Mouse (Mus musculus) limb, embryonic 10.5 days (tissue): ENCODE measurements around the gene Zbp1. TPM values are rescaled to one million over a fixed set of nuclear protein-coding genes. Genes with fewer than 3 reads are reported as not detected.
A peak's percentile ranks its signal among the peaks of the same experiment; 100 is the strongest.

Experiments
- DNase-seq: peaks from one replicate; pipeline ENCODE4 v3.0.0-alpha.2; 2017; ENCODE audit warnings: low spot score
- H3K27ac ChIP-seq: fragments of 300-500 bp; sonication (generic); 2 replicates; pipeline ENCODE4 v1.5.1; 2016; ENCODE audit warnings: mild to moderate bottlenecking
- H3K27me3 ChIP-seq: fragments of 300-500 bp; sonication (generic); 2 replicates; pipeline ENCODE4 v1.6.1; 2016; ENCODE audit warnings: low read depth, mild to moderate bottlenecking; ENCODE audit not compliant: poor library complexity, severe bottlenecking
- H3K36me3 ChIP-seq: fragments of 300-500 bp; sonication (generic); 2 replicates; pipeline ENCODE4 v1.6.1; 2016; ENCODE audit warnings: mild to moderate bottlenecking, moderate library complexity
- H3K4me1 ChIP-seq: fragments of 300-500 bp; sonication (generic); 2 replicates; pipeline ENCODE4 v1.6.1; 2016
- H3K4me3 ChIP-seq: fragments of 300-500 bp; sonication (generic); 2 replicates; pipeline ENCODE4 v1.5.1; 2016; ENCODE audit warnings: mild to moderate bottlenecking, moderate library complexity
- H3K9me3 ChIP-seq: fragments of 300-500 bp; sonication (generic); replicated peaks from 2 replicates; pipeline ENCODE4 v1.6.1; 2016; ENCODE audit warnings: mild to moderate bottlenecking
- WGBS: fragments of 180-500 bp; shearing (Covaris S2); methylation state at CpG from one replicate; pipeline ENCODE4 v1.1.7; 2016; 5-methylcytosine and 5-hydroxymethylcytosine counted together
- polyA plus RNA-seq: library from polyadenylated mRNA; unstranded; fragments of >200 nt; fragmentation: Nextera tagmentation; extraction: Ambion mirVana; gene quantifications from 2 replicates; pipeline ENCODE4 v1.2.1, GENCODE M21; 2016

The Zbp1 gene
- polyA plus RNA-seq: not detected in 2 replicates

GRCm38 (mm10) chr2:173218416-173219141 is at the start of gene Zbp1:
TSS of gene Zbp1 (minus strand) at chr2:173218923.
- Histone ChIP-seq H3K36me3 (no peaks in the 10 kb centered on the region), H3K4me3 (no peak within 1 kb of the TSS), H3K9me3 (no peaks in the 10 kb centered on the region), H3K4me1 (peaks cover 5% of the 10 kb centered on the region; the same call in 1 of the 2 replicates), H3K27ac (no peak within 1 kb of the TSS), H3K27me3 (peaks cover 19% of the 10 kb centered on the region; the same call in 1 of the 2 replicates)
- peak; percentile 29 for DNase-seq
- 68% methylated on average over 11 of the region's 11 CpGs for WGBS

- H3K27ac ChIP-seq: no peak overlapping the region
- no peaks in the 10 kb centered on the region for H3K9me3 ChIP-seq
- H3K27me3 ChIP-seq: peaks cover 29% of the 10 kb centered on the region
- no peaks in the 10 kb centered on the region for H3K36me3 ChIP-seq
- H3K4me1 ChIP-seq: peaks cover 68% of the 10 kb centered on the region
- no peak for DNase-seq
- no peak overlapping the region for H3K4me3 ChIP-seq
- WGBS: 88% methylated on average over 3 of the region's 3 CpGs
Observed at GRCm38 (mm10) chr2:173267562-173267961, 48.8 kb upstream of the Zbp1 start.

GRCm38 (mm10) chr2:173266349-173267112 is 47.8 kb upstream of the Zbp1 start:
- Histone ChIP-seq H3K27me3 (peaks cover 18% of the 10 kb centered on the region; the same call in 1 of the 2 replicates), H3K27ac (no peak overlapping the region), H3K9me3 (no peaks in the 10 kb centered on the region), H3K4me1 (peaks cover 68% of the 10 kb centered on the region), H3K36me3 (no peaks in the 10 kb centered on the region), H3K4me3 (no peak overlapping the region)
- WGBS: 75% methylated on average over 25 of the region's 25 CpGs
- no peak for DNase-seq

- H3K9me3 ChIP-seq: no peaks in the 10 kb centered on the region
- no peak overlapping the region for H3K27ac ChIP-seq
- DNase-seq: no peak
- H3K36me3 ChIP-seq: no peaks in the 10 kb centered on the region
- H3K4me1 ChIP-seq: peaks cover 69% of the 10 kb centered on the region
- WGBS: 92% methylated on average over 22 of the region's 22 CpGs
- H3K4me3 ChIP-seq: no peak overlapping the region
- H3K27me3 ChIP-seq: peaks cover 11% of the 10 kb centered on the region; the same call in 1 of the 2 replicates
Observed at GRCm38 (mm10) chr2:173265468-173266265, 46.9 kb upstream of the Zbp1 start.

- H3K4me1 ChIP-seq: peaks cover 73% of the 10 kb centered on the region
- H3K9me3 ChIP-seq: no peaks in the 10 kb centered on the region
- no peak overlapping the region for H3K4me3 ChIP-seq
- H3K27me3 ChIP-seq: peaks cover 11% of the 10 kb centered on the region; the same call in 1 of the 2 replicates
- DNase-seq: no peak
- H3K27ac ChIP-seq: no peak overlapping the region; the same call in 1 of the 2 replicates
- WGBS: 22% methylated on average over 13 of the region's 13 CpGs
- H3K36me3 ChIP-seq: no peaks in the 10 kb centered on the region
Observed at GRCm38 (mm10) chr2:173264467-173265128, 45.9 kb upstream of the Zbp1 start.

GRCm38 (mm10) chr2:173263636-173264330 is 45.1 kb upstream of the Zbp1 start:
- H3K4me3 ChIP-seq: no peak overlapping the region
- no peaks in the 10 kb centered on the region for H3K36me3 ChIP-seq
- H3K27ac ChIP-seq: peak overlapping the region; percentile 37; the same call in 1 of the 2 replicates
- H3K4me1 ChIP-seq: peaks cover 78% of the 10 kb centered on the region
- H3K9me3 ChIP-seq: no peaks in the 10 kb centered on the region
- H3K27me3 ChIP-seq: peaks cover 11% of the 10 kb centered on the region; the same call in 1 of the 2 replicates
- 63% methylated on average over 11 of the region's 11 CpGs for WGBS
- DNase-seq: no peak

- Histone ChIP-seq H3K27me3 (peaks cover 14% of the 10 kb centered on the region; the same call in 1 of the 2 replicates), H3K4me3 (no peak overlapping the region), H3K27ac (peak overlapping the region; percentile 40; the same call in 1 of the 2 replicates), H3K4me1 (peaks cover 92% of the 10 kb centered on the region), H3K36me3 (no peaks in the 10 kb centered on the region), H3K9me3 (no peaks in the 10 kb centered on the region)
- 61% methylated on average over 10 of the region's 10 CpGs for WGBS
- no peak for DNase-seq
Observed at GRCm38 (mm10) chr2:173261497-173261896, 42.8 kb upstream of the Zbp1 start.

- no peaks in the 10 kb centered on the region for H3K36me3 ChIP-seq
- no peak for DNase-seq
- H3K4me1 ChIP-seq: peaks cover 92% of the 10 kb centered on the region
- no peak overlapping the region for H3K4me3 ChIP-seq
- H3K9me3 ChIP-seq: no peaks in the 10 kb centered on the region
- 0 out of 2 replicates have a peak overlapping the region, but pooled peaks have one; percentile 3 for H3K27ac ChIP-seq
- 0 out of 2 replicates have a peak, but pooled peaks cover 6% of the 10 kb centered on the region for H3K27me3 ChIP-seq
- 53% methylated on average over 9 of the region's 9 CpGs for WGBS
Observed at GRCm38 (mm10) chr2:173258459-173259091, 39.9 kb upstream of the Zbp1 start.

- H3K36me3 ChIP-seq: no peaks in the 10 kb centered on the region
- H3K27me3 ChIP-seq: peaks cover 12% of the 10 kb centered on the region; the same call in 1 of the 2 replicates
- H3K9me3 ChIP-seq: no peaks in the 10 kb centered on the region
- H3K4me3 ChIP-seq: no peak overlapping the region
- peaks cover 94% of the 10 kb centered on the region for H3K4me1 ChIP-seq
- 57% methylated on average over 7 of the region's 7 CpGs for WGBS
- DNase-seq: no peak
- H3K27ac ChIP-seq: no peak overlapping the region; the same call in 1 of the 2 replicates
Observed at GRCm38 (mm10) chr2:173257610-173258009, 38.9 kb upstream of the Zbp1 start.

- no peak overlapping the region for H3K27ac ChIP-seq
- peaks cover 17% of the 10 kb centered on the region for H3K27me3 ChIP-seq
- H3K4me1 ChIP-seq: peaks cover 96% of the 10 kb centered on the region
- no peaks in the 10 kb centered on the region for H3K9me3 ChIP-seq
- 75% methylated on average over 4 of the region's 4 CpGs for WGBS
- no peak overlapping the region for H3K4me3 ChIP-seq
- H3K36me3 ChIP-seq: no peaks in the 10 kb centered on the region
- DNase-seq: no peak
Observed at GRCm38 (mm10) chr2:173256552-173256949, 37.8 kb upstream of the Zbp1 start.

- no peak for DNase-seq
- H3K27ac ChIP-seq: peak overlapping the region; percentile 12; the same call in 1 of the 2 replicates
- WGBS: 79% methylated on average over 7 of the region's 7 CpGs
Observed at GRCm38 (mm10) chr2:173255810-173256551, 37.3 kb upstream of the Zbp1 start.

More at GRCm38 (mm10) chr2:173255810-173256551, 37.3 kb upstream of the Zbp1 start:
- Histone ChIP-seq H3K4me1 (peaks cover 96% of the 10 kb centered on the region), H3K4me3 (no peak overlapping the region), H3K27me3 (peaks cover 17% of the 10 kb centered on the region), H3K36me3 (no peaks in the 10 kb centered on the region), H3K9me3 (no peaks in the 10 kb centered on the region)
